ENCODE assay signal across 14 mouse cellular contexts in the genomic region with DNA sequence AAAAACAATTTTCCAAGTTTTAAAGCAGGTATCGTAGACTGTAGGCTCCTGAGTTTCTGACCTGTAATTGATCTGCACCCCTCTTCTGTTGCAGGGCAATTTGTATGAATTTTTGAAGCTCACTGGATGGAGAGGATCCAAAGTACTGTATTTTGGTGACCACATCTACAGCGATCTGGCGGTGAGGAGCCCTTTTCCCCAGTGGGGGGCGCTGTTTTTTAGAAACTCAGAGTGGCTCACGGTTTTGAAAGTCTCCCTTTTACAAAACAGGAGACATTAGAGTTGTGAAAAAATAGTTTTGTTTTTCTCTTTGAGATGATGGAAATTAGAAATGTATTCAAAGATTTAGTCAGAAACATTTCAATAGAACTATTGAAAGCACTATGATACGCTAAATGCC. TPM values are rescaled to one million over a fixed set of nuclear protein-coding genes. Genes with fewer than 3 reads are reported as not detected.
DNase-seq lines count a peak whose midpoint lies in the region; ATAC-seq and TF ChIP-seq lines count a peak whose summit lies in the region.
"Had no signal": no experiment of that assay in that cellular context is flagged by ENCODE, and none has a peak within 500 bp of the region (broad histone marks: within the 10 kb centered on the region; RNA-seq: fewer than 3 reads in every experiment).

No protein-coding gene starts in this region.

- no peak overlapping the region for H3K4me2 ChIP-seq in forebrain, embryonic 11.5 days (ENCODE audit: low read depth, low read length, severe bottlenecking)
- no peak overlapping the region for H3K4me2 ChIP-seq in CH12.LX (ENCODE audit: insufficient read depth, low read depth, poor library complexity, severe bottlenecking)
- no peak overlapping the region for H3K4me2 ChIP-seq in forebrain, embryonic 12.5 days
- H3K4me2 ChIP-seq: forebrain, embryonic 15.5 days; hindbrain, embryonic 14.5 days; lung, embryonic 15.5 days had no signal

- in situ Hi-C loops in CH12.LX (cut with MboI; ENCODE audit: low pct_ligation_motif_present, low pct_unique_long_range_greater_than_20kb, low sequenced_read_pairs): no loop called here

- WGBS in forebrain, embryonic 10.5 days: 85% methylated on average over 6 of the region's 6 CpGs
- 77% methylated on average over 6 of the region's 6 CpGs for WGBS in forebrain, embryonic 11.5 days
- WGBS in forebrain, embryonic 12.5 days: 75% methylated on average over 6 of the region's 6 CpGs

- no peak for TF ChIP-seq EP300 in CH12.LX (IDR thresholded peaks at IDR 0.05; ENCODE audit: low read length)

- H3K79me2 ChIP-seq in CH12.LX (replicated peaks; ENCODE audit: control insufficient read depth, extremely low read depth, insufficient read depth, poor library complexity, severe bottlenecking): no peaks in the 10 kb centered on the region

- H3K9ac ChIP-seq in forebrain, embryonic 11.5 days (ENCODE audit: low read length): no peak overlapping the region
- H3K9ac ChIP-seq in CH12.LX (ENCODE audit: insufficient read depth, low read depth): no peak overlapping the region
- H3K9ac ChIP-seq in forebrain, embryonic 12.5 days: no peak overlapping the region
- H3K9ac ChIP-seq: forebrain, embryonic 15.5 days; hindbrain, embryonic 14.5 days; lung, embryonic 15.5 days had no signal

- no peak overlapping the region for H3K4me3 ChIP-seq in forebrain, embryonic 10.5 days
- H3K4me3 ChIP-seq in forebrain, embryonic 11.5 days (ENCODE audit: low read depth, low read length): no peak overlapping the region
- H3K4me3 ChIP-seq in left cerebral cortex, adult 2 months: no peak overlapping the region
- H3K4me3 ChIP-seq in CH12.LX (replicated peaks in 1 of 3; ENCODE audit: low read depth in 2 of 3, low read length in 2 of 3, poor library complexity in 1 of 3): no peak overlapping the region
- no peak overlapping the region for H3K4me3 ChIP-seq in forebrain, embryonic 12.5 days (replicated peaks)
- H3K4me3 ChIP-seq: forebrain, embryonic 15.5 days; lung, embryonic 15.5 days had no signal

- intact Hi-C loops in left cerebral cortex, adult 2 months (cut with DNase I): loop anchor here (5.0 kb wide), 1 partner anchor 117 kb away; a partner anchor contains a TSS
- intact Hi-C loops in left cerebral cortex, postnatal 25 days (cut with DNase I): loop anchor here (10.0 kb wide), 1 partner anchor 119 kb away; a partner anchor contains a TSS

- peaks cover 45% of the 10 kb centered on the region for H3K4me1 ChIP-seq in forebrain, embryonic 10.5 days
- H3K4me1 ChIP-seq in forebrain, embryonic 11.5 days (replicated peaks; ENCODE audit: control insufficient read depth, insufficient read depth, low read length): peaks cover 9% of the 10 kb centered on the region
- peaks cover 0 to 36% of the 10 kb centered on the region in 2 experiments; a peak in 2 of 4 replicates for H3K4me1 ChIP-seq in CH12.LX (ENCODE audit: control insufficient read depth in 1 of 2, insufficient read depth in 2 of 2)
- peaks cover 18% of the 10 kb centered on the region for H3K4me1 ChIP-seq in forebrain, embryonic 12.5 days

- no peak for DNase-seq in forebrain, embryonic 10.5 days (ENCODE audit: extremely low spot score, low spot score)
- no peak for DNase-seq in forebrain, embryonic 11.5 days (ENCODE audit: low spot score)
- DNase-seq in left cerebral cortex, adult 2 months (ENCODE audit: extremely low spot score in 1 of 2, low spot score in 2 of 2): no peak
- no peak for DNase-seq in left cerebral cortex, postnatal 25 days (ENCODE audit: low spot score in 2 of 2)
- no peak for DNase-seq in CH12.LX (ENCODE audit: extremely low read depth)
- DNase-seq in brain, embryonic 14.5 days (ENCODE audit: low read depth): no peak
- DNase-seq in cerebellum, postnatal 36 days: no peak
- DNase-seq: cerebellum, adult 8-10 months; heart, adult 18-20 months; thymus, adult 18-20 months had no signal

- dilution Hi-C loops in CH12.LX (cut with MboI; ENCODE audit: extremely low pct_ligation_motif_present, extremely low pct_unique_long_range_greater_than_20kb, low sequenced_read_pairs): no loop called here

- no peak for ATAC-seq in forebrain, embryonic 11.5 days (replicated peaks; ENCODE audit: low FRiP score)
- ATAC-seq in forebrain, embryonic 12.5 days (ENCODE audit: low FRiP score): no peak
- ATAC-seq: forebrain, embryonic 15.5 days had no signal

- peaks cover 10% of the 10 kb centered on the region for H3K36me3 ChIP-seq in forebrain, embryonic 10.5 days (replicated peaks)
- H3K36me3 ChIP-seq in forebrain, embryonic 11.5 days (ENCODE audit: control insufficient read depth, insufficient read depth, low read length): no peaks in the 10 kb centered on the region
- peaks cover 44 to 95% of the 10 kb centered on the region in 2 experiments for H3K36me3 ChIP-seq in CH12.LX (replicated peaks in 1 of 2; ENCODE audit: control insufficient read depth in 1 of 2, insufficient read depth in 1 of 2, low read length in 1 of 2)
- H3K36me3 ChIP-seq in forebrain, embryonic 12.5 days (replicated peaks): peaks cover 6% of the 10 kb centered on the region

- TF ChIP-seq POLR2A in CH12.LX (IDR thresholded peaks at IDR 0.05; ENCODE audit: low read depth, low read length): no peak
- TF ChIP-seq POLR2A in brain, embryonic 14.5 days (IDR thresholded peaks at IDR 0.05; ENCODE audit: borderline replicate concordance, extremely low read depth, insufficient read depth, insufficient read length, poor library complexity, severe bottlenecking): no peak

- TF ChIP-seq RAD21 in CH12.LX (IDR thresholded peaks at IDR 0.05; ENCODE audit: low read depth, low read length): no peak

- H3K9me3 ChIP-seq in forebrain, embryonic 10.5 days: no peaks in the 10 kb centered on the region
- H3K9me3 ChIP-seq in forebrain, embryonic 11.5 days (ENCODE audit: control insufficient read depth, low read length): no peaks in the 10 kb centered on the region
- peaks cover 1% of the 10 kb centered on the region for H3K9me3 ChIP-seq in CH12.LX (replicated peaks; ENCODE audit: low read length)
- H3K9me3 ChIP-seq in forebrain, embryonic 12.5 days: 0 out of 2 replicates have a peak, but pooled peaks cover 2% of the 10 kb centered on the region
- H3K9me3 ChIP-seq: forebrain, embryonic 15.5 days; lung, embryonic 15.5 days had no signal

- 0 out of 2 replicates have a peak, but pooled peaks cover 5% of the 10 kb centered on the region for H3K27me3 ChIP-seq in forebrain, embryonic 10.5 days (ENCODE audit: poor library complexity, severe bottlenecking)
- no peaks in the 10 kb centered on the region for H3K27me3 ChIP-seq in forebrain, embryonic 11.5 days (ENCODE audit: control insufficient read depth, insufficient read depth, low read length)
- no peaks in the 10 kb centered on the region for H3K27me3 ChIP-seq in CH12.LX (replicated peaks)
- no peaks in the 10 kb centered on the region for H3K27me3 ChIP-seq in forebrain, embryonic 12.5 days
- H3K27me3 ChIP-seq: forebrain, embryonic 15.5 days; lung, embryonic 15.5 days had no signal

- peak overlapping the region; percentile 71; the same call in 1 of the 2 replicates for H3K27ac ChIP-seq in forebrain, embryonic 10.5 days
- no peak overlapping the region for H3K27ac ChIP-seq in forebrain, embryonic 11.5 days (ENCODE audit: low read depth, low read length)
- H3K27ac ChIP-seq in left cerebral cortex, adult 2 months: no peak overlapping the region
- no peak overlapping the region for H3K27ac ChIP-seq in CH12.LX (ENCODE audit: insufficient read depth, low read depth)
- H3K27ac ChIP-seq in forebrain, embryonic 12.5 days: no peak overlapping the region
- H3K27ac ChIP-seq: forebrain, embryonic 15.5 days; hindbrain, embryonic 14.5 days; lung, embryonic 15.5 days had no signal

- TF ChIP-seq CTCF in left cerebral cortex, adult 2 months (IDR thresholded peaks at IDR 0.05): peak; percentile 37
- TF ChIP-seq CTCF in CH12.LX (conservative IDR thresholded peaks at IDR 0.05 in 1 of 2, IDR thresholded peaks at IDR 0.05 in 1 of 2; ENCODE audit: low read depth in 2 of 2, low read length in 2 of 2): peak; percentile 12 to 26; a peak in 2 of 4 replicates
- TF ChIP-seq CTCF in brain, embryonic 14.5 days (IDR thresholded peaks at IDR 0.05; ENCODE audit: borderline replicate concordance, extremely low read depth, insufficient read depth, insufficient read length): peak; percentile 33; the same call in 1 of the 2 replicates

TF ChIP-seq in CH12.LX, 34 proteins besides CTCF, POLR2A, EP300 and RAD21:
- TF ChIP-seq POLR2AphosphoS2 (IDR thresholded peaks at IDR 0.05; ENCODE audit: low read depth, low read length) (no peak), ZC3H11A (IDR thresholded peaks at IDR 0.05; ENCODE audit: low read depth, low read length) (no peak)
TF ChIP-seq in CH12.LX: peak in this region for 0.

RNA-seq across cellular contexts. Expression of a gene that starts 45.3 kb away (rescaled TPM):
- polyA plus RNA-seq in forebrain, embryonic 10.5 days (2016; fragmentation: Nextera tagmentation; extraction: Ambion mirVana): 0.62 and 1.0 TPM in 2 replicates
- polyA plus RNA-seq in forebrain, embryonic 11.5 days (2014; fragmentation: Nextera tagmentation; extraction: Ambion mirVana): 1.5 and 1.8 TPM in 2 replicates
- 10 to 100 TPM; 83.9 to 93.6 TPM for total RNA-seq in left cerebral cortex, adult 2 months (2021)
- total RNA-seq in left cerebral cortex, postnatal 25 days (2021): 10 to 100 TPM; 81.0 to 81.1 TPM
- total RNA-seq in CH12.LX (2012; rRNA removed): 4.6 and 7.1 TPM in 2 replicates
- total RNA-seq in CH12.LX (2014; rRNA removed): 6.0 and 6.5 TPM in 2 replicates
- 15.0 and 15.9 TPM in 2 replicates for polyA plus RNA-seq in CH12.LX (2012; ENCODE audit: insufficient read length, low read depth)
- polyA plus RNA-seq in brain, embryonic 14.5 days (2012; rRNA removed): 37.5 and 47.7 TPM in 2 replicates
- polyA plus RNA-seq in forebrain, embryonic 12.5 days (2016; fragmentation: Nextera tagmentation; extraction: Ambion mirVana): 2.4 and 2.9 TPM in 2 replicates
